Mouse (Mus musculus): ENCODE measurements around the gene Scgb1b19.
"Not testable (repeated sequence)": the region's sequence is repeated elsewhere in the genome, so short reads cannot be mapped to it uniquely, and the experiment has no call there.

Scgb1b19 gene

GRCm38 (mm10) chr7:33286991-33287390, at the start of gene Scgb1b19:
TSS of gene Scgb1b19 (plus strand) at chr7:33287291.
- in situ Hi-C loops (cut with MboI; ENCODE audit: unreplicated experiment in 2 of 2), result not testable (repeated sequence)

- in situ Hi-C loops (cut with MboI; ENCODE audit: unreplicated experiment in 2 of 2), result not testable (repeated sequence)
These were observed 6.9 kb upstream of the Scgb1b19 start, which contains the start of gene Scgb2b19 for GRCm38 (mm10) chr7:33280238-33280637. TSS of gene Scgb2b19 (minus strand) at chr7:33280338.
